Mouse (Mus musculus): Measurements from ENCODE around the gene Gmppa.

Gmppa gene

GRCm38 (mm10) chr1:75435475-75436328, at the start of gene Gmppa:
Gmppa (plus strand) TSS chr1:75435930.
- DNase-seq: peak; percentile 98

- no peak for DNase-seq
Measured at GRCm38 (mm10) chr1:75386149-75386548, 49.6 kb upstream of the Gmppa start.

- peak; percentile 95 for DNase-seq
Measured at GRCm38 (mm10) chr1:75387469-75387928, 48.2 kb upstream of the Gmppa start.

GRCm38 (mm10) chr1:75387929-75388897, 47.5 kb upstream of the Gmppa start:
- peak; percentile 92 for DNase-seq

- DNase-seq: no peak
Measured at GRCm38 (mm10) chr1:75388898-75389515, 46.7 kb upstream of the Gmppa start.

GRCm38 (mm10) chr1:75393139-75393538, 42.6 kb upstream of the Gmppa start:
- DNase-seq: peak; percentile 98

GRCm38 (mm10) chr1:75393846-75394245, 41.9 kb upstream of the Gmppa start:
- DNase-seq: no peak

GRCm38 (mm10) chr1:75398761-75399402, 36.8 kb upstream of the Gmppa start:
- peak; percentile 99 for DNase-seq

- DNase-seq: peak; percentile 98
Measured at GRCm38 (mm10) chr1:75399755-75400492, 35.8 kb upstream of the Gmppa start.

GRCm38 (mm10) chr1:75400493-75401115, 35.1 kb upstream of the Gmppa start:
- DNase-seq: no peak

- DNase-seq: no peak
Measured at GRCm38 (mm10) chr1:75405547-75405946, 30.2 kb upstream of the Gmppa start.

- peak; percentile 89 for DNase-seq
Measured at GRCm38 (mm10) chr1:75406173-75406572, 29.6 kb upstream of the Gmppa start.

GRCm38 (mm10) chr1:75407056-75407455, 28.7 kb upstream of the Gmppa start:
- DNase-seq: peak; percentile 92

GRCm38 (mm10) chr1:75408210-75408609, 27.5 kb upstream of the Gmppa start:
- DNase-seq: no peak

GRCm38 (mm10) chr1:75409950-75410349, 25.8 kb upstream of the Gmppa start:
- DNase-seq: no peak

- no peak for DNase-seq
Measured at GRCm38 (mm10) chr1:75412196-75412595, 23.5 kb upstream of the Gmppa start.

GRCm38 (mm10) chr1:75413749-75414148, 22.0 kb upstream of the Gmppa start:
- no peak for DNase-seq

- no peak for DNase-seq
Measured at GRCm38 (mm10) chr1:75421794-75422193, 13.9 kb upstream of the Gmppa start.

GRCm38 (mm10) chr1:75422216-75422822, 13.4 kb upstream of the Gmppa start:
- DNase-seq: no peak

- no peak for DNase-seq
Measured at GRCm38 (mm10) chr1:75422823-75423471, 12.8 kb upstream of the Gmppa start.

Measured in heart, adult 11 months (tissue).